Mouse (Mus musculus): ENCODE data around the gene Itgav.

The Itgav gene

DNA sequence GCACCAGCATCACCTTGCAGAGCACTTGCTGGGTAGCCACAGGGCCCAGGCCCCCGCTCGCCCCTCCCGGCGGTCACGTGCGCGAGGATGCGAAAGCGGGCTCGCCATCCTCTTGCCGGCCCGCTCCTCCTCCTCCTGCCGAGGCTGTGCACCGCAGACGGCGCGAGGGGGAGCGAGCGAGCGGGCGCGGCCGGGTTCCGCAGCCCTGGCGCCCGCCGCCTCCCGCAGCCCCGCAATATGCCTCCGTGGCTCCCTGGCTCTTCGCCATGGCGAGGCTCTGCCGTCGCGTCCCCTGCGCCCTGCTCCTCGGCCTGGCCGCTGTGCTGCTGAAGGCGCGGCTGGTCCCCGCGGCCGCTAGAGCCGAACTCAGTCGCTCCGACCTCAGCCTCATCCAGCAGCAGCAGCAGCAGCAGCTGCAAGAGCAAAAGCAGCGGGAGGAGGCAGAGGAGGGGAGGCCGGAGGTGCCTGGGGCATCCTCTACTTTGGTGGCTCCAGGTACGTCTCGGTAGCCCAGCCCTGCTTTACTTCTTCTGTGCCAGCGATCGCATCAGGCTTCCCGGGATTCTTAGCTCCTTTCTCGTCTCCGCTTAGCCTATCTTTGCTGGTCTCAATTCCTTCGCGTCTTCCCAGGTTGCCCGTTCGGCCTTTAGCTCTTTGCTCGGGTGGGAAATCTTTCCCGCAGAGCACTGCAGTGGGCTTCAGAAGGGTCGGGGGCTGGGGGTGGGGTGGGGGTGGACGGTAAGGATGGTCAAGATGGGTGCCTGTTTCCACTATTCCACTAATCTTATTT lies 88.5 kb downstream of the Itgav start, which contains the start of gene Fam171b:
Gene Fam171b (plus strand): TSS at position 154 of the 790 bp plus-strand sequence.
- peak; percentile 21 to 36 for DNase-seq (ENCODE audit: low read depth in 2 of 2, low spot score in 2 of 2)

DNA sequence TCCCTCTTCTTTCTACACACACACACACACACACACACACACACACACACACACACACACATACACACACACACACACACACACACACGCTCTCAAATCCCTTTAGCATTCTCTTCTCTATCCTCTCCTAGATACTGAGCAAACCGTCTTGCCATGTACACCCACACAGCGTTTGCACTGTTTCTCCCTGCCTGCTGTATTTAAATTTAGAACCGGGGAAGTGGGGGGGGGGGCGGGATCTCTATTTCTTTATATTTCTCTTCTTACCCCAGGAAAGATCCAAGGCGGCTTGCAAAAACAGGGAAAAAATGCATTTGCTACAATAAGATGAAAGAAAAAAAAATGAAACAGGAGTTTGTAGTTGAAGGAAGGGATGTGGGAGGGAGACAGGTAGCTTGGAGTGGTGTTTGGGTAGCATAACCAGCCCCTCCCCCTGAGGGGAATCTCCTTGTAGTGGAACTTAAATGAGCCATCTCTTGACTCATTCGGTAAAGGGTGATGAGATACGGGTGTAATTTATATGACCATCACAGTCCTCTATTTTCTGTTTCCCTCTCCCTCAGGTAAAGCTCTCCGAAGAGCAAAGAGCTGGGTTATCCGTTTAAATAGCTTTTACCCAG lies 89.2 kb downstream of the Itgav start:
- DNase-seq (ENCODE audit: low read depth in 2 of 2, low spot score in 2 of 2), result no peak

DNA sequence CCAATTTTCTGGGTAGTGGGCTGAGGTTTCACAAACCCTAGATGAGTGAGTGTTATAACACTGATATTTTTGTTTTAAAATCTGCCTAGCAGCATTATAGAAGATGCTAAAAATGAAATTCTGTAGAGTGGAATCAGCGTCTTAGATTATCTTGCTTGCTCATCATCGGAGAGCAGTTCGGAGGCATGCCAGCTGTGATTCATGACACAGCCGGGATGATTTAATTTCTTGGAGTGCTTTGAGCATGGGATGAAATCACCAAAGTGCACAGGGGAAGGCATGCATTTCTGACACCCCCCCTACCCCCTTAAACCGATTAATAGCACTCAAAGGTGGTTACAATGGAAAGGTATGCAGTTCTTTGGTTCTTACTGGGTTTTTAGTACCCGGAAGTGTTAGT lies 89.8 kb downstream of the Itgav start:
- DNase-seq (ENCODE audit: low read depth in 2 of 2, low spot score in 2 of 2), result no peak

DNA sequence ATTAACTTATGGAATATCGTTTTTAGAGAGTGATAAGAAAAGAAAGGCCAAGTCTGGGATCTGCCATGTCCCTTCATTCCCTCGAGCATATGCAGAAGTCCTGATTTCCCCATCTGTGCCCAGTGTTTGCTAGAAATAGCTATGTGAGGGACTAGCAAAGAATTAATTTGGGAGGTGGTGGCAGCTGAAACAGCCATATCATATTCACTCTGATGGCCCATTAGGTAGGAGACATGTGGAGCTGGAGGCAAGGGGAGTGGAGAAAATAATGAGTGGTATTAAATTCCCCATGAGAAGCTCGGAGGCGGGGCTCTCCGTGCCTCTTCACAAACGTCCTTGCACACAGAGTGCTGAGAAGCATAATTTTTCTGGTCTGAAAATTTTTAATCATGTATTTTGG lies 92.0 kb downstream of the Itgav start:
- no peak for DNase-seq (ENCODE audit: low read depth in 2 of 2, low spot score in 2 of 2)

DNA sequence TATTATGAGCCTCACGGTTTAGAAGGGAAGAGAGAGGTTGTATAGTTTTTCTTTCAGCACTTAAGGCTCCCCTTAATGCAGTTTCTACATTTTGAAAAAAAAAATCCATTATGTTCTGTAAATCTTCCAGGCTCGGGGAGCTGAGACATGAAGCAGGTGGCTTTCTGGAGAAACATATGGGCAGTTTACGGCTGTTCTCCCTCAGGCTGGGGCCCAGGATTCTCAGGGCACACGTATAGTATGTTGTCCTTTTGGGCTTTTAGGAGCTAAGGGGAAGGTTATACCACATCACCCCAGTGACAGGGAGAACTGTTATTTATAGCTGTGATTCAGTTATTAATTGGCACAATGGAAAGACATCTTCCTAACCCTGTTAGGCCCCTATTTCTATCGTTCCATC lies 101.0 kb downstream of the Itgav start:
- DNase-seq (ENCODE audit: low read depth in 2 of 2, low spot score in 2 of 2), result no peak

DNA sequence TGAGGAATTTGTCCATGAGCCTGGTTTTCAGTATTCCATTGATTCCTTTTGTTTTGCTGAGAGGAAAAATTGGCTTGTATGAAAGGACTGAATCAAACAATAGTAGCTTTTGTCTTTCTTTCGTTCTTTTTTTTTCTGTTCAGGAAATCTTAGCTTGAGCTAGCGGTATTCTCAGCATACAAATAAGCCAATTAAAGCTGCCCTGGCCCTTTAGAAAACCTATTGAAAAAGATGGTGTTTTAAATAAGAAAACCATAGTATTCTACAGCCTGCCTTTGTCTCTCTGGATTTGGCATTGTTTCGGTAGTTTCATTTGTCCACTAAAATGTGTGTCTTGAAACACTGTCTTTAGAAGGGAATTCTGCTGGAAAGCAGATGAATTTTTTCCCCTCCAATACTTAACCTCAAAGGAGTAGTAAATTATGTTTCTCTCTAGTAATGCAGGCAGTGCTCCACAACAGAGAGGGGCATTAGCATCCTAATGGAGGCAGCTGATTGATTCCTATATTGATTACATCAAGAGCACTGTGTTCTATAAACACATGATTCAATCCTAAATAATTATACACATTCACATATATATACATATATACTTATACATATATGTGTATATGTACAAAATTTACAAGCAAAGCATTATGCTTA lies 104.8 kb downstream of the Itgav start:
- DNase-seq (ENCODE audit: low read depth in 2 of 2, low spot score in 2 of 2), result no peak

DNA sequence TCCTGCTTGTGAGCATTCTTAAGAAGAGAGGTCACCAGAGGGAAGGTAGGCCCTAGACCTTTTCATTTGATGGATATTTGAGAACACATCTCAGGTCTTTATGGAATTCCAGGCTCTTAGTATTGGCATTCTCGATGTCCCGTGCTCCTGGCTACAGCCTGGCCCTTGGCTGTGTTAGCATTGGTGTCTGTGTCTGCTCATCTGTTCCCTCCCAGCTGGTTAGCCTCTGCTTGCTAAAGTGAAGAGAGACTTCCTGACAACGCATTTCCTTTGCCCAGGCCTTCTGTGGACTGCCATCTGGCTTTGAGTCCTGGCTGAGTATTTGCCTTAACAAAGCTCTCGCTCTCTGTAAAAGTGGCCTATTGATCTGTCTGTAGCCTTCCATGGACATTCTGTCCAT lies 108.7 kb downstream of the Itgav start:
- no peak for DNase-seq (ENCODE audit: low read depth in 2 of 2, low spot score in 2 of 2)

DNA sequence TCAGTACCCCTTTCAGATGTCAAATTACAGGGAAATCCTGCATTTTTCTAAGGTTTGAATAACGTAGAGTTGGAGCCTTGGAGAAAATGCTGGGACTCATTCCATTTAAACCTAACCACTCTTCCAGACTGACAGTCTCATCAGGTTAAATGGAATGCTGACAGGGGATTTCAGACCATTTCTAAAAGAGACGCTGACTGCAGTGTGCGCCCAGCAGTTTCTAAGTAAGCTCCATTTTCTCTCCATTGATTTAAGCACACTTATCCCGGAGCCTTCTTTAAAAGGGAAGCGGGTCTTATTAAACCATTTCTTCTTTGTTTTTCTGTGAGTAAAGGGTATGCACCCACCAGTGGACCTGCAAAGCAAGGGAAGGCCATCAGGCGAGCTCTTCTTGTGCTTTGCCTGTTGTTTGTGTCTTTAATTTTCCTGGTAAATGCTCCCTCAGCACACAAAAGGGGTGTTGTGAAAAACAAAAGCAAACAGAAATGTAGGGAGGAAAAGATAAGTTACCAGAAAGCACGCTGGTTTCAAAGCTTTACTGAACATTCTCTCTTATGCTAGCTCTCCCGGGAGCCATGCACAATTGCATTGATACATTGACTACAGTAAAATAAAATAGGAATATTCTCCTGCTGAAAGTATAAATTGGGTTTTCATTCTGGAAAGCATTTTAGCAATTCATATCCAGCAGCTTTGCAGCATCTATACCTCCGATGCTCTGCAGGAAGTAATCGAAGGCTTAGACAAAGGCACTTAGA lies 111.3 kb downstream of the Itgav start:
- DNase-seq (ENCODE audit: low read depth in 2 of 2, low spot score in 2 of 2), result no peak

DNA sequence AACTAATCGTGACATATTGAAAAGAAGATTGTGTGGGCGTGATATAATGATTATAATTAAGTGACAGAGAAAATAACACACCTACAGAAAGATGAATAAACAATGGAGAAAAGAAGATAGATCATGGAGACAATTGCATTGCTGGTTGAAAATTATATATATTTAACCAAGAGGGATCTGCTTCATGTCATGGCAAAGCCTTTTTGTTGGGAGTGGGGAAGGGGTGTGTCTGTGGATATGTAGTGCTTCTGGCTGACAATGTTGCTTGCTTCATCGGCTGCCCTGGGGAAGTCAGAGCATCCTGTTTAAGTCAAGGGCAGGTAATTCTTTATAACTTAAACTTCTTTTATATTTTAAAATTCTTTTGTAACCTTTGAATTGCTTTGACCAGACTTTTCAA lies 124.3 kb downstream of the Itgav start:
- DNase-seq (ENCODE audit: low read depth in 2 of 2, low spot score in 2 of 2), result no peak

DNA sequence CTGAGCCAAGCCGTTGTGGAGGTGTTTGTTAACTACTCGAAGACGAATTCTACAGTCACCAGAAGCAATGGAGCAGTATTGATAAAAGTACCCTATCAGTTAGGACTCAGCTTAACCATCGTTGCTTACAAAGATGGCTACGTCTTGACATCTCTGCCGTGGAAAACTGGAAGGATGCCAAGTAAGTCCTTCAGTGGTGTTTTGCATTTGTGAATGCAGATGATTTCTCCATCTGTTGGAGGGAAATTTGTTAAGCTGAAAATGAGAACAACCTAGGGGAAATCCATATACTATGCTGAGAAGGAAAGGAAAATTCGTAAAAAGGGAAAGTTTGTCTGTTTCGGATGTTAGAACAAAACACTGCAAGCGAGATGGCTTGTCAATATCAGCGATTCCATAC lies 129.2 kb downstream of the Itgav start:
- no peak for DNase-seq (ENCODE audit: low read depth in 2 of 2, low spot score in 2 of 2)

DNA sequence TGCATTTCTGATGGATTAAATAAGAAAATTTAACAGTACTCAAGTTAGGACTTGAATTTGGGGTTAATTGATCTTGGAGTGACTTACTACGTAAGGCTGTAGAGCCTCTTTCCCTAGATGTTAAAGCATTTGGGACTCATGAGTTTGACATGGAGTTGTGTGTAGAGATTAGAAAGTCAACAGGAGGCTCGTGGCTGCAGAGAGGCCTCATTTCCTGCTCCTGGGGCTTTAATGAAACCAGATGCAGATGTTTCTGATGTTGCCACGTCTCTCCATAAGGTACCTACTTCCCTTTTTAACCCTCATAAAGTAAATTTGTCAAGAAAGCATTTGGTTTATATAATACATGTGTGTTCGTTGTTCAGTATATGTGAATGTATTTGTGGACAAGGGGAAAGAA lies 132.0 kb downstream of the Itgav start:
- DNase-seq (ENCODE audit: low read depth in 2 of 2, low spot score in 2 of 2), result no peak
